Mouse (Mus musculus) bone marrow, adult 2 months (tissue): ENCODE results near the gene Zfpm1.

Source experiments
- CTCF ChIP-seq: fragments of 200-500 bp; IDR thresholded peaks from 2 replicates; pipeline ENCODE4 v1.5.1; 2011; ENCODE audit warnings: low read length, control low read depth; ENCODE audit not compliant: control insufficient read depth, insufficient read depth
- POLR2A ChIP-seq: fragments of 200-500 bp; IDR thresholded peaks from 2 replicates; pipeline ENCODE4 v1.6.1; 2011; ENCODE audit warnings: low read depth, mild to moderate bottlenecking, control low read depth, low read length, borderline replicate concordance; ENCODE audit not compliant: control insufficient read depth

- TF ChIP-seq POLR2A (no peak), CTCF (no peak)
Observed at GRCm38 (mm10) chr8:122330446-122331133, 48.6 kb downstream of the Zfpm1 start.
